ENCODE assay signal across 8 mouse cellular contexts in the genomic region with DNA sequence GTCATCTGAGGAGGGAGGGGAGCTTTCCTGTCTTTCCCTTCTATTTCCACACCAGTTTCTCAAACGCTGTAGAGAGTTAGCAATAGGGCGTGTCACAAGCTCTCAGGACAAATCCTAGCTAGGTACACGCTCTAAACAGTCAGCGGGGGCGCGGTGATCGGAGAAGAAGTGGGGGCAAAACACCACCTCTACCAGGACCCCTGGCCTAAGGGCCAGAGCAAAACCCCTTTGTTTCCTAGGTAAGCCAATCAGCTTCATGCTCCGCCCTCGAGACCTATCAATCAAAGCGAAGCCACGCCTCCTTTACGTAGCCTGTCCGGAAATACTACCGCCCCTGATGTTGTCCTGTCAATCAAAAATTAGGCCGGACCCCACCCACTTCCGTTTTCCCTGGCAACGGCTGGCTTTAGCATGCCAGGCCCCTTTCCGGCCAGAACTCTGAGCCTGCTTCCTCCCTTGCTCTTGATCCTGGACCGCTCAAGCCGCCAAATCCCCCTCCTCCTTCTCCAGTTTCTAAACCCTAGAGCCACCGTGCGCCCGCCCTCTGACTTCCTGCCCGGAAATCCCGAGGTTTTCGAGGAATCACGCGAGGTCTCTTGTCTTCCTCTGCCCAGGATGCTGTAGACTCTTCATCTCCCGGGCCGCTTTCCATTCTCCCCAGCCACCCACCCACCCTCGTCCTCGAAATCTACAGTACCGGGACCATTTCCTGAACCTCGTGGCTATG. TPM values are rescaled to one million over a fixed set of nuclear protein-coding genes. Genes with fewer than 3 reads are reported as not detected.
A peak's percentile ranks its signal among the peaks of the same experiment; 100 is the strongest.
DNase-seq lines count a peak whose midpoint lies in the region; ATAC-seq lines count a peak whose summit lies in the region.

No protein-coding gene starts in this region.

- peak; percentile 92 for ATAC-seq in intestine, embryonic 14.5 days (replicated peaks; ENCODE audit: low FRiP score, low TSS enrichment, low read depth)

- peak; percentile 94 to 98 for DNase-seq in adrenal gland, adult (ENCODE audit: inconsistent age in 2 of 2, low spot score in 1 of 2)
- DNase-seq in embryo, embryonic 10.5 days (ENCODE audit: low spot score): peak; percentile 100
- DNase-seq in gastrocnemius, postnatal 25 days: peak; percentile 90
- DNase-seq in intestine, embryonic 14.5 days (ENCODE audit: low spot score): peak; percentile 99
- peak; percentile 90 to 95 for DNase-seq in left cerebral cortex, postnatal 14 days (ENCODE audit: low spot score in 2 of 2)
- peak; percentile 99 for DNase-seq in mesoderm, embryonic 11.5 days (ENCODE audit: low read depth, low spot score)
- peak; percentile 86 to 91 for DNase-seq in right cerebral cortex, postnatal 36 days (ENCODE audit: low spot score in 2 of 2)
- DNase-seq in yolk sac, embryonic 10.5 days (ENCODE audit: low spot score): peak; percentile 98

- intact Hi-C loops in left cerebral cortex, postnatal 14 days (cut with DNase I): no loop called here

- peaks cover 20% of the 10 kb centered on the region for H3K4me1 ChIP-seq in intestine, embryonic 14.5 days (replicated peaks; ENCODE audit: control insufficient read depth, insufficient read depth, low read length)

- H3K27ac ChIP-seq in intestine, embryonic 14.5 days (ENCODE audit: low read depth): peak overlapping the region; percentile 93

- H3K9ac ChIP-seq in intestine, embryonic 14.5 days (ENCODE audit: low read length): peak overlapping the region; percentile 77

- peaks cover 7% of the 10 kb centered on the region for H3K36me3 ChIP-seq in intestine, embryonic 14.5 days (ENCODE audit: control insufficient read depth, insufficient read depth, low read length)

- H3K9me3 ChIP-seq in intestine, embryonic 14.5 days (ENCODE audit: control insufficient read depth, low read length): no peaks in the 10 kb centered on the region

- peak overlapping the region; percentile 82 for H3K4me2 ChIP-seq in intestine, embryonic 14.5 days (ENCODE audit: low read length)

- H3K27me3 ChIP-seq in intestine, embryonic 14.5 days (replicated peaks; ENCODE audit: control insufficient read depth, insufficient read depth, low read length): no peaks in the 10 kb centered on the region

- peak overlapping the region; percentile 55 for H3K4me3 ChIP-seq in intestine, embryonic 14.5 days (ENCODE audit: low read depth, low read length)

- under 1% methylated on average over 34 of the region's 34 CpGs for WGBS in intestine, embryonic 14.5 days

RNA-seq across cellular contexts. Expression of gene Sfxn3, which starts 11.0 kb away (rescaled TPM):
- total RNA-seq in gastrocnemius, postnatal 25 days (2021): 10 to 100 TPM; 20.7 to 22.5 TPM
- polyA plus RNA-seq in intestine, embryonic 14.5 days (2014; fragmentation: Nextera tagmentation; extraction: Ambion mirVana): 23.4 and 24.5 TPM in 2 replicates
- 100 to 1,000 TPM; 111 to 115 TPM for total RNA-seq in left cerebral cortex, postnatal 14 days (2021)

RNA-seq across cellular contexts. Expression of gene Pdzd7, which starts 12.8 kb away (rescaled TPM):
- total RNA-seq in gastrocnemius, postnatal 25 days (2021): 1 to 10 TPM; 5.4 to 5.9 TPM
- polyA plus RNA-seq in intestine, embryonic 14.5 days (2014; fragmentation: Nextera tagmentation; extraction: Ambion mirVana): 0.42 and 0.55 TPM in 2 replicates
- 1 to 10 TPM; 3.3 to 3.4 TPM for total RNA-seq in left cerebral cortex, postnatal 14 days (2021)

RNA-seq across cellular contexts. Expression of gene Kazald1, which starts 16.8 kb away (rescaled TPM):
- 1 to 10 TPM; 5.4 to 6.3 TPM for total RNA-seq in gastrocnemius, postnatal 25 days (2021)
- 0.69 and 1.8 TPM in 2 replicates for polyA plus RNA-seq in intestine, embryonic 14.5 days (2014; fragmentation: Nextera tagmentation; extraction: Ambion mirVana)
- total RNA-seq in left cerebral cortex, postnatal 14 days (2021): 1 to 10 TPM; 1.3 to 1.6 TPM

RNA-seq across cellular contexts. Expression of gene Lzts2, which starts 44.1 kb away (rescaled TPM):
- 10 to 100 TPM; 19.2 to 22.9 TPM for total RNA-seq in gastrocnemius, postnatal 25 days (2021)
- polyA plus RNA-seq in intestine, embryonic 14.5 days (2014; fragmentation: Nextera tagmentation; extraction: Ambion mirVana): 50.6 and 52.1 TPM in 2 replicates
- total RNA-seq in left cerebral cortex, postnatal 14 days (2021): 10 to 100 TPM; 28.9 to 31.6 TPM

RNA-seq across cellular contexts. Expression of gene Mrpl43, which starts 52.0 kb away (rescaled TPM):
- 10 to 100 TPM; 32.8 to 36.4 TPM for total RNA-seq in gastrocnemius, postnatal 25 days (2021)
- 65.4 and 70.3 TPM in 2 replicates for polyA plus RNA-seq in intestine, embryonic 14.5 days (2014; fragmentation: Nextera tagmentation; extraction: Ambion mirVana)
- 10 to 100 TPM; 41.2 to 44.6 TPM for total RNA-seq in left cerebral cortex, postnatal 14 days (2021)

Comparison
In these comparisons a context has a peak if more than half of its experiments do, and no peak if none do; other contexts are left out.
1. Peak in every context shown above with its lines: DNase-seq, ATAC-seq, H3K4me3 ChIP-seq and H3K27ac ChIP-seq.
2. RNA of gene Sfxn3, which starts 11.0 kb away (total RNA-seq): 111 to 115 TPM in left cerebral cortex, postnatal 14 days; 20.7 to 22.5 TPM in gastrocnemius, postnatal 25 days; every median in the first group is over 4 times any median in the second.